In the genomic region with DNA sequence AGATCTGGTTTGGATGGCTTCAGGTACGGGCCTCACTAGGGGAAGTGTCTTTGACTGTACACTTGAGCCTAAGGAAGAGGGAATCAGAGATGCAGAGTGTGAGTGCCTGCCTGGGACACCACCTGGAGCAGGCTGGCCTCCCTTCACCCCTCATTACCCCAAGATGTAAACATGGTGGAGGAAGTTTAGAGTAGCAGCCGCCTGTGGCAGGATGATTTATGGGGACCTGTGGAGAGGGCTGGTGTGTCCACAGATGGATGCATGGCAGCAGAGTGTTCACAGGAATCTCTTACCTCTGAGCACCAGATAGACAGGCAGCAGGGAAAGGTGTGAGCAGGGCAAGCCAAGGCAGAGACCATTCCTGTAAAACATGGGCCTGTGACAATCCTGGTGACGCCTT, we compare ENCODE assay signal across 14 mouse cellular contexts.
"Had no signal": no experiment of that assay in that cellular context is flagged by ENCODE, and none has a peak within 500 bp of the region (broad histone marks: within the 10 kb centered on the region; RNA-seq: fewer than 3 reads in every experiment).

No protein-coding gene starts in this region.

- H3K9ac ChIP-seq: limb, embryonic 12.5 days; liver, embryonic 13.5 days; liver, postnatal 0 days; lung, embryonic 15.5 days; midbrain, embryonic 12.5 days had no signal

- ATAC-seq: liver, postnatal 0 days; midbrain, embryonic 16.5 days had no signal

- H3K4me1 ChIP-seq: liver, embryonic 13.5 days; megakaryocyte, embryonic 14.5 days had no signal

- H3K27ac ChIP-seq: limb, embryonic 12.5 days; liver, embryonic 13.5 days; lung, embryonic 15.5 days; macrophage; midbrain, embryonic 12.5 days; stomach, postnatal 0 days had no signal

- H3K4me2 ChIP-seq: limb, embryonic 12.5 days; liver, embryonic 13.5 days; lung, embryonic 15.5 days; midbrain, embryonic 12.5 days had no signal

- H3K27me3 ChIP-seq: liver, embryonic 13.5 days; lung, embryonic 15.5 days; midbrain, embryonic 12.5 days had no signal

- DNase-seq: kidney, adult 2 months; layer of hippocampus, adult 9-11 months; liver; liver, embryonic 13.5 days; liver, postnatal 0 days; lung, postnatal 14 days; thymus, postnatal 4 days had no signal

- H3K36me3 ChIP-seq: limb, embryonic 12.5 days; liver, embryonic 13.5 days; midbrain, embryonic 12.5 days had no signal

- H3K9me3 ChIP-seq: limb, embryonic 12.5 days; liver, embryonic 13.5 days; lung, embryonic 15.5 days; megakaryocyte, embryonic 14.5 days; midbrain, embryonic 12.5 days had no signal

- H3K4me3 ChIP-seq: limb, embryonic 12.5 days; liver, embryonic 13.5 days; lung, embryonic 15.5 days; megakaryocyte, embryonic 14.5 days; midbrain, embryonic 12.5 days had no signal
